Mouse (Mus musculus): ENCODE data around the gene Eif3m. TPM values are rescaled to one million over a fixed set of nuclear protein-coding genes. Genes with fewer than 3 reads are reported as not detected.

Eif3m gene
- polyA plus RNA-seq (2017; shearing (Covaris generic)), result 100 to 1,000 TPM; 284 to 332 TPM

GRCm38 (mm10) chr2:105016967-105017287, at the start of gene Eif3m:
Eif3m (minus strand) TSS chr2:105017080.

Other genes starting within 250 kb of the Eif3m start
- gene Qser1, start 200.3 kb downstream of the Eif3m start, polyA plus RNA-seq (2017; shearing (Covaris generic)), result 1 to 10 TPM in 1 of 2 experiments, under 1 TPM in 1; 0.81 to 1.6 TPM
- under 1 TPM; 0.80 to 0.92 TPM for gene Prrg4, start 167.2 kb downstream of the Eif3m start, polyA plus RNA-seq (2017; shearing (Covaris generic))
- 1 to 10 TPM; 2.6 to 3.3 TPM for gene Ccdc73, start 149.3 kb downstream of the Eif3m start, polyA plus RNA-seq (2017; shearing (Covaris generic))
- gene Gm11060, start 74.9 kb upstream of the Eif3m start, polyA plus RNA-seq (2017; shearing (Covaris generic)), result not detected
- gene Wt1, start 109.4 kb upstream of the Eif3m start, polyA plus RNA-seq (2017; shearing (Covaris generic)), result under 1 TPM in 1 of 2 experiments, not detected in 1; 0.38 TPM
- gene Them7, start 207.2 kb upstream of the Eif3m start, polyA plus RNA-seq (2017; shearing (Covaris generic)), result not detected